Mouse (Mus musculus): ENCODE data around the gene Cfhr2. TPM values are rescaled to one million over a fixed set of nuclear protein-coding genes. Genes with fewer than 3 reads are reported as not detected.
"Not testable (repeated sequence)": the region's sequence is repeated elsewhere in the genome, so short reads cannot be mapped to it uniquely, and the experiment has no call there.

The Cfhr2 gene
- not detected in 2 replicates for polyA plus RNA-seq (2015; fragmentation: Nextera tagmentation; extraction: Ambion mirVana)

- no peak for ATAC-seq
- no peaks in the 10 kb centered on the region for H3K4me1 ChIP-seq (ENCODE audit: control insufficient read depth, insufficient read depth, low read length)
- no peak within 1 kb of the TSS for H3K9ac ChIP-seq (ENCODE audit: low read depth, low read length)
- no peak within 1 kb of the TSS for H3K4me3 ChIP-seq (ENCODE audit: low read depth, low read length)
- H3K36me3 ChIP-seq (ENCODE audit: control insufficient read depth, insufficient read depth, low read length), result no peaks in the 10 kb centered on the region
- no peak within 1 kb of the TSS for H3K4me2 ChIP-seq (ENCODE audit: low read length)
- 88% methylated on average over 1 of the region's 1 CpGs for WGBS
- H3K27ac ChIP-seq (ENCODE audit: low read length), result no peak within 1 kb of the TSS
- H3K9me3 ChIP-seq (replicated peaks; ENCODE audit: control insufficient read depth, low read length, poor library complexity, severe bottlenecking), result no peaks in the 10 kb centered on the region
- H3K27me3 ChIP-seq (ENCODE audit: control insufficient read depth, insufficient read depth, low read depth, low read length), result no peaks in the 10 kb centered on the region
Measured at GRCm38 (mm10) chr1:139858548-139858947, at the start of gene Cfhr2. Gene Cfhr2, minus strand, starts transcription at chr1:139858702.

DNA sequence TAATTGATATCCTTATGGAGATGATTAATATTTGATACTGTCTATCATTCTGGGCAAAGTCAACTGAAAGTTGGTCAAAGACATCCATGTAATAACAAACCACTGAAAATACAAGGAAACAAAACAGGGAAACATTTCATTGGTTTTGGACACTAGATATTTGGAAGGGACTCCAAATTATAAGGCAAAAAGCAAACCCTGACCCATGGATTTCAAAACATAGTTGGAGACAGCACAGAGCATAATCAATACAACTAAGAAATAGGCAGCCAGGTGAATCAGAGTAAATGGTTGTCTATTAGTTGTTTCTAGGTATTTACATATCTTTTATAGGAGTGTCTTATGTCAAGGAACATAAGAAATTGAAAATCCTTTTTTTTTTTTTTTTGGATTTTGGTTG lies 5.2 kb upstream of the Cfhr2 start:
- Histone ChIP-seq H3K4me2 (ENCODE audit: low read length) (no peak overlapping the region), H3K9me3 (replicated peaks; ENCODE audit: control insufficient read depth, low read length, poor library complexity, severe bottlenecking) (no peaks in the 10 kb centered on the region), H3K4me1 (ENCODE audit: control insufficient read depth, insufficient read depth, low read length) (no peaks in the 10 kb centered on the region), H3K4me3 (ENCODE audit: low read depth, low read length) (no peak overlapping the region), H3K9ac (ENCODE audit: low read depth, low read length) (no peak overlapping the region), H3K36me3 (ENCODE audit: control insufficient read depth, insufficient read depth, low read length) (no peaks in the 10 kb centered on the region), H3K27ac (ENCODE audit: low read length) (no peak overlapping the region), H3K27me3 (ENCODE audit: control insufficient read depth, insufficient read depth, low read depth, low read length) (no peaks in the 10 kb centered on the region)
- ATAC-seq, result no peak

- H3K27ac ChIP-seq (ENCODE audit: low read length), result no peak overlapping the region
- no peaks in the 10 kb centered on the region for H3K27me3 ChIP-seq (ENCODE audit: control insufficient read depth, insufficient read depth, low read depth, low read length)
- no peak overlapping the region for H3K9ac ChIP-seq (ENCODE audit: low read depth, low read length)
- no peaks in the 10 kb centered on the region for H3K4me1 ChIP-seq (ENCODE audit: control insufficient read depth, insufficient read depth, low read length)
- no peaks in the 10 kb centered on the region for H3K9me3 ChIP-seq (replicated peaks; ENCODE audit: control insufficient read depth, low read length, poor library complexity, severe bottlenecking)
- H3K4me2 ChIP-seq (ENCODE audit: low read length), result no peak overlapping the region
- no peaks in the 10 kb centered on the region for H3K36me3 ChIP-seq (ENCODE audit: control insufficient read depth, insufficient read depth, low read length)
- no peak overlapping the region for H3K4me3 ChIP-seq (ENCODE audit: low read depth, low read length)
- no peak for ATAC-seq
Measured at GRCm38 (mm10) chr1:139860176-139860575, 1.7 kb upstream of the Cfhr2 start.

DNA sequence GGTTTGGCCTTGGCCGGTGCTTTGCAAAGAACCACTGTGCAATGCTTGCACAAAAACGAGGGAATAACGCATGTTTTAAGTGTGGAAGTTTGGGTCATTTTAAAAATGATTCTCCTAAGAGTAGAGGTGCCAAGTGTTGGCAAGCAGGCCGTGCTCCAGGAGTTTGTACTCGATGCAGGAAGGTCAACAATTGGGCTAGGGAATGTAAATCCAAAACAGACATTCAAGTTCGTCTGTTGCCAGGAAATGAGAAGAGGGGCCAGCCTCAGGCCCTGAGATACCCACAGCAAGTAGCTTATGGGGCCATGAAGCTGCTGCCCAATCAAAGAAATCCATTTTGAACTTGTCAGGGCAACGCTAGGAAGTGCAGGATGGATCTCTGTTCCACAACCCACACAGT lies 18.8 kb downstream of the Cfhr2 start:
- Histone ChIP-seq H3K9me3 (replicated peaks; ENCODE audit: control insufficient read depth, low read length, poor library complexity, severe bottlenecking) (no peaks in the 10 kb centered on the region), H3K27ac (ENCODE audit: low read length) (no peak overlapping the region), H3K4me3 (ENCODE audit: low read depth, low read length) (no peak overlapping the region), H3K36me3 (ENCODE audit: control insufficient read depth, insufficient read depth, low read length) (no peaks in the 10 kb centered on the region), H3K27me3 (ENCODE audit: control insufficient read depth, insufficient read depth, low read depth, low read length) (no peaks in the 10 kb centered on the region), H3K4me2 (ENCODE audit: low read length) (no peak overlapping the region), H3K4me1 (ENCODE audit: control insufficient read depth, insufficient read depth, low read length) (no peaks in the 10 kb centered on the region), H3K9ac (ENCODE audit: low read depth, low read length) (no peak overlapping the region)
- WGBS, result 55% methylated on average over 7 of the region's 7 CpGs
- no peak for ATAC-seq

GRCm38 (mm10) chr1:139839290-139839689 lies 19.2 kb downstream of the Cfhr2 start:
- Histone ChIP-seq H3K9ac (ENCODE audit: low read depth, low read length) (no peak overlapping the region), H3K36me3 (ENCODE audit: control insufficient read depth, insufficient read depth, low read length) (no peaks in the 10 kb centered on the region), H3K9me3 (replicated peaks; ENCODE audit: control insufficient read depth, low read length, poor library complexity, severe bottlenecking) (no peaks in the 10 kb centered on the region), H3K27me3 (ENCODE audit: control insufficient read depth, insufficient read depth, low read depth, low read length) (no peaks in the 10 kb centered on the region), H3K4me2 (ENCODE audit: low read length) (no peak overlapping the region), H3K4me3 (ENCODE audit: low read depth, low read length) (no peak overlapping the region), H3K4me1 (ENCODE audit: control insufficient read depth, insufficient read depth, low read length) (no peaks in the 10 kb centered on the region), H3K27ac (ENCODE audit: low read length) (no peak overlapping the region)
- 46% methylated on average over 2 of the region's 2 CpGs for WGBS
- ATAC-seq, result no peak

GRCm38 (mm10) chr1:139808594-139808993 lies 49.9 kb downstream of the Cfhr2 start:
- H3K9ac ChIP-seq (ENCODE audit: low read depth, low read length), result no peak overlapping the region
- H3K27ac ChIP-seq (ENCODE audit: low read length), result no peak overlapping the region
- H3K9me3 ChIP-seq (replicated peaks; ENCODE audit: control insufficient read depth, low read length, poor library complexity, severe bottlenecking), result no peaks in the 10 kb centered on the region
- H3K4me1 ChIP-seq (ENCODE audit: control insufficient read depth, insufficient read depth, low read length), result no peaks in the 10 kb centered on the region
- no peak overlapping the region for H3K4me2 ChIP-seq (ENCODE audit: low read length)
- H3K36me3 ChIP-seq (ENCODE audit: control insufficient read depth, insufficient read depth, low read length), result no peaks in the 10 kb centered on the region
- no peaks in the 10 kb centered on the region for H3K27me3 ChIP-seq (ENCODE audit: control insufficient read depth, insufficient read depth, low read depth, low read length)
- no peak overlapping the region for H3K4me3 ChIP-seq (ENCODE audit: low read depth, low read length)
- no peak for ATAC-seq

DNA sequence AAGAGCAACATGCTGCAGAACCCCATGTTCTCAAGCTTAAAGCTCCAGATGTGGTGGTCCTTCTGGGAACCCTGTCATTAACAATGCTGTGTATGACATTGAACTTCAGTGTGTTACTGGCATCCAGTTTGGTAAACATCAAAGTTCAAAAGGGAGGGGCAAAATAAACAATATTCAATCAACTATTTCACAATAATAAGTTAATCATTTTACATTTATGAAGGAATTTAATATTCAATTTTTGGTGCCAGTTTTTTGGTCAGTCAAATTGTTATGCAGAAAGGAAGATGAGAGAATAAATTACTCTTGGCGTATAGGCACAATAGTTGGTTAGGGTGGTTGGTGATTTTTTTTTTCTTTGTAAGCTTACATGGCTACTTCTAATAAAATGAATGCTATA lies 77.4 kb downstream of the Cfhr2 start, which contains the start of gene Gm4788:
Gm4788 (minus strand) TSS at position 101 of the 400 bp plus-strand sequence.
- H3K9me3 ChIP-seq (replicated peaks; ENCODE audit: control insufficient read depth, low read length, poor library complexity, severe bottlenecking), result no peaks in the 10 kb centered on the region
- 95% methylated on average over 1 of the region's 1 CpGs for WGBS
- no peak within 1 kb of the TSS for H3K27ac ChIP-seq (ENCODE audit: low read length)
- no peaks in the 10 kb centered on the region for H3K4me1 ChIP-seq (ENCODE audit: control insufficient read depth, insufficient read depth, low read length)
- H3K9ac ChIP-seq (ENCODE audit: low read depth, low read length), result no peak within 1 kb of the TSS
- ATAC-seq, result no peak
- no peak within 1 kb of the TSS for H3K4me3 ChIP-seq (ENCODE audit: low read depth, low read length)
- H3K27me3 ChIP-seq (ENCODE audit: control insufficient read depth, insufficient read depth, low read depth, low read length), result no peaks in the 10 kb centered on the region
- no peak within 1 kb of the TSS for H3K4me2 ChIP-seq (ENCODE audit: low read length)
- no peaks in the 10 kb centered on the region for H3K36me3 ChIP-seq (ENCODE audit: control insufficient read depth, insufficient read depth, low read length)

DNA sequence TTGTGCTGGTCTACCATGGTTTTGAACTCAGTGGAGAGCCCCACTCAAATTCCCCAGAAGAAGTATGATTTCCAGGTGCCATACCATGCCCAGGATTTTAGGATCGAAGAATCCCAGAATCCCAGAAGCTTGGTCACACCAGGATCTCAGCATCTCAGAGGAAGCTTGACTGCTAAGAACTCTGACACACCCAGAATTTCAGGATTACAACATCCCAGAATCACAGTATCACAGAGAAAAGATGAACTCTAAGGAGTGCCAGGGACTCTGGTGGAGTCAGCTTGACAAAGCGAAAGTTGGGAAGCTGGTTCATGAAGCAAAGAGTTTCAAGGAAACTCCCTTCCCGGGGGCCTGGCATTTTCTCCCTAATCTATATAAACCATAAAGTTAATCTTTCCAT lies 88.6 kb downstream of the Cfhr2 start:
- H3K9ac ChIP-seq (ENCODE audit: low read depth, low read length); H3K36me3 ChIP-seq (ENCODE audit: control insufficient read depth, insufficient read depth, low read length); H3K27ac ChIP-seq (ENCODE audit: low read length); H3K27me3 ChIP-seq (ENCODE audit: control insufficient read depth, insufficient read depth, low read depth, low read length); H3K4me2 ChIP-seq (ENCODE audit: low read length); H3K4me3 ChIP-seq (ENCODE audit: low read depth, low read length); H3K9me3 ChIP-seq (replicated peaks; ENCODE audit: control insufficient read depth, low read length, poor library complexity, severe bottlenecking); ATAC-seq; H3K4me1 ChIP-seq (ENCODE audit: control insufficient read depth, insufficient read depth, low read length): not testable (repeated sequence)
- 94% methylated on average over 3 of the region's 3 CpGs for WGBS

Data from midbrain, embryonic 16.5 days (tissue).